Mouse (Mus musculus) ES-E14 (cell line): ENCODE measurements around the gene Rpl26. TPM values are rescaled to one million over a fixed set of nuclear protein-coding genes. Genes with fewer than 3 reads are reported as not detected.

Experiments used
- DNase-seq: peaks from one replicate; pipeline ENCODE4 v3.0.0-alpha.2; 2013; ENCODE audit warnings: low read depth, low spot score
- H3K27ac ChIP-seq: 2 replicates; pipeline ENCODE4 v1.5.1; 2012; ENCODE audit warnings: low read depth, mild to moderate bottlenecking, low read length, moderate library complexity, mixed read lengths; ENCODE audit not compliant: poor library complexity, insufficient read depth, severe bottlenecking
- H3K36me3 ChIP-seq: 2 replicates; pipeline ENCODE4 v1.6.1; 2012; ENCODE audit warnings: mild to moderate bottlenecking, low read length, moderate library complexity, mixed read lengths; ENCODE audit not compliant: control insufficient read depth, poor library complexity, insufficient read depth, severe bottlenecking
- H3K4me1 ChIP-seq, 2 experiments: fragments of 150-350 bp in 1 of 2; sonication (generic) in 1 of 2; 2 replicates each; pipeline ENCODE4 v1.6.1; 2012; ENCODE audit warnings: low read length in 2 of 2, mild to moderate bottlenecking in 1 of 2, mixed read lengths in 1 of 2; ENCODE audit not compliant: control insufficient read depth in 2 of 2, insufficient read depth in 2 of 2, poor library complexity in 1 of 2
- H3K4me3 ChIP-seq, 2 experiments: fragments of 150-350 bp in 1 of 2; sonication (generic) in 1 of 2; 2 replicates each; pipeline ENCODE4 v1.5.1; 2012; ENCODE audit warnings: low read length in 2 of 2, low read depth in 1 of 2, mild to moderate bottlenecking in 1 of 2, mixed read lengths in 1 of 2; ENCODE audit not compliant: insufficient read depth in 1 of 2, poor library complexity in 1 of 2, severe bottlenecking in 1 of 2
- H3K9ac ChIP-seq: 2 replicates; pipeline ENCODE4 v1.6.1; 2012; ENCODE audit warnings: low read depth, mild to moderate bottlenecking, low read length, mixed read lengths; ENCODE audit not compliant: poor library complexity, insufficient read depth, severe bottlenecking
- H3K9me3 ChIP-seq: fragments of 150-350 bp; sonication (generic); 2 replicates; pipeline ENCODE4 v1.6.1; 2012; ENCODE audit warnings: low read depth, mild to moderate bottlenecking, low read length; ENCODE audit not compliant: control insufficient read depth, insufficient read depth
- CHD2 ChIP-seq: IDR thresholded peaks from 2 replicates; pipeline ENCODE4 v1.6.1; 2014; ENCODE audit warnings: mild to moderate bottlenecking, low read depth, low read length, inconsistent platforms
- HCFC1 ChIP-seq: IDR thresholded peaks from 2 replicates; pipeline ENCODE4 v1.6.1; 2012; ENCODE audit warnings: low read length, inconsistent platforms, borderline replicate concordance; ENCODE audit not compliant: insufficient read depth
- MAFK ChIP-seq: IDR thresholded peaks from 2 replicates; pipeline ENCODE4 v1.6.1; 2014; ENCODE audit warnings: mild to moderate bottlenecking, low read depth, low read length, inconsistent platforms; ENCODE audit not compliant: insufficient read depth
- ZC3H11A ChIP-seq: IDR thresholded peaks from 2 replicates; pipeline ENCODE4 v1.6.1; 2012; ENCODE audit warnings: low read depth, mild to moderate bottlenecking, inconsistent platforms, low read length, borderline replicate concordance
- ZNF384 ChIP-seq: IDR thresholded peaks from 2 replicates; pipeline ENCODE4 v1.6.1; 2012; ENCODE audit warnings: low read depth, low read length, inconsistent platforms
- in situ Hi-C, 2 experiments: fragments of 600-800 bp; cut with MboI; formaldehyde crosslinking; loops; one replicate each; pipeline ENCODE4 v1.15.1; 2025; ENCODE audit warnings: low sequenced_read_pairs in 2 of 2, inconsistent platforms in 1 of 2; ENCODE audit not compliant: unreplicated experiment in 2 of 2
- total RNA-seq: library from RNA; depleted of rRNA; stranded (reverse); fragments of 300-350 nt; gene quantifications from 2 replicates; pipeline ENCODE4 v1.2.3, GENCODE M21; 2012; rRNA removed

The Rpl26 gene
- total RNA-seq: 2,753 and 2,889 TPM in 2 replicates

- peak within 1 kb of the TSS; percentile 88 for H3K27ac ChIP-seq
- DNase-seq: peak; percentile 100
- no peaks in the 10 kb centered on the region for H3K4me1 ChIP-seq
- in situ Hi-C loops: no loop called here
- no peaks in the 10 kb centered on the region for H3K9me3 ChIP-seq
- H3K9ac ChIP-seq: peak within 1 kb of the TSS; percentile 100
- peaks cover 35% of the 10 kb centered on the region for H3K36me3 ChIP-seq
- TF ChIP-seq ZC3H11A (no peak), HCFC1 (peak; percentile 73; the same call in 1 of the 2 replicates), CHD2 (peak; percentile 100)
- H3K4me3 ChIP-seq: peak within 1 kb of the TSS; percentile 93 to 97
Measured at GRCm38 (mm10) chr11:68901351-68902046, at the start of gene Rpl26. TSS of gene Rpl26 (plus strand) at chr11:68901583.

GRCm38 (mm10) chr11:68851644-68852485, 49.5 kb upstream of the Rpl26 start:
- peaks cover 0 to 5% of the 10 kb centered on the region in 2 experiments; a peak in 1 of 4 replicates for H3K4me1 ChIP-seq
- TF ChIP-seq MAFK: no peak
- no peak for TF ChIP-seq ZNF384
- no peak for TF ChIP-seq ZC3H11A
- TF ChIP-seq CHD2: no peak
- TF ChIP-seq HCFC1: no peak
- no peaks in the 10 kb centered on the region for H3K9me3 ChIP-seq
- H3K27ac ChIP-seq: peak overlapping the region; percentile 82
- no peak for DNase-seq
- peak overlapping the region; percentile 91 for H3K4me3 ChIP-seq
- H3K9ac ChIP-seq: peak overlapping the region; percentile 90
- no peaks in the 10 kb centered on the region for H3K36me3 ChIP-seq
- in situ Hi-C loops: no loop called here

- H3K27ac ChIP-seq: peak overlapping the region; percentile 82
- H3K36me3 ChIP-seq: no peaks in the 10 kb centered on the region
- H3K9me3 ChIP-seq: no peaks in the 10 kb centered on the region
- in situ Hi-C loops: no loop called here
- H3K4me1 ChIP-seq: peaks cover 0 to 5% of the 10 kb centered on the region in 2 experiments; a peak in 1 of 4 replicates
- peak overlapping the region; percentile 90 for H3K9ac ChIP-seq
- peak; percentile 33 for DNase-seq
- TF ChIP-seq MAFK (no peak), CHD2 (no peak), ZC3H11A (no peak), HCFC1 (no peak), ZNF384 (no peak; the same call in 1 of the 2 replicates)
- H3K4me3 ChIP-seq: peak overlapping the region; percentile 91
Measured at GRCm38 (mm10) chr11:68852486-68852901, 48.9 kb upstream of the Rpl26 start.

- in situ Hi-C loops: no loop called here
- H3K36me3 ChIP-seq: no peaks in the 10 kb centered on the region
- peak; percentile 99 for DNase-seq
- peak overlapping the region; percentile 82 for H3K27ac ChIP-seq
- peak overlapping the region; percentile 91 for H3K4me3 ChIP-seq
- H3K9ac ChIP-seq: peak overlapping the region; percentile 90
- peaks cover 0 to 5% of the 10 kb centered on the region in 2 experiments; a peak in 1 of 4 replicates for H3K4me1 ChIP-seq
- H3K9me3 ChIP-seq: no peaks in the 10 kb centered on the region
- TF ChIP-seq HCFC1: peak; percentile 75
- no peak for TF ChIP-seq CHD2
Measured at GRCm38 (mm10) chr11:68852932-68853409, 48.4 kb upstream of the Rpl26 start.
